Mouse (Mus musculus) hindbrain, embryonic 11.5 days (tissue): ENCODE results near the gene Thpo. TPM values are rescaled to one million over a fixed set of nuclear protein-coding genes. Genes with fewer than 3 reads are reported as not detected.

ENCODE experiments used
- ATAC-seq: fragments of 200-750 bp; cut with Nextera tagmentation; 2 replicates; pipeline ENCODE4 v1.8.0; 2017; ENCODE audit warnings: mild to moderate bottlenecking, moderate TSS enrichment, moderate library complexity; ENCODE audit not compliant: low FRiP score
- DNase-seq: peaks from one replicate; pipeline ENCODE4 v3.0.0-alpha.2; 2015; ENCODE audit warnings: low spot score
- H3K27ac ChIP-seq: fragments of 300-500 bp; sonication (generic); 2 replicates; pipeline ENCODE4 v1.5.1; 2014; ENCODE audit warnings: mild to moderate bottlenecking, low read depth, low read length
- H3K27me3 ChIP-seq: fragments of 300-500 bp; sonication (generic); 2 replicates; pipeline ENCODE4 v1.6.1; 2014; ENCODE audit warnings: mild to moderate bottlenecking, low read length, moderate library complexity, mixed read lengths; ENCODE audit not compliant: control insufficient read depth, insufficient read depth
- H3K36me3 ChIP-seq: fragments of 300-500 bp; sonication (generic); 2 replicates; pipeline ENCODE4 v1.6.1; 2014; ENCODE audit warnings: mild to moderate bottlenecking, low read length, moderate library complexity, mixed read lengths; ENCODE audit not compliant: control insufficient read depth, insufficient read depth
- H3K4me1 ChIP-seq: fragments of 300-500 bp; sonication (generic); replicated peaks from 2 replicates; pipeline ENCODE4 v1.6.1; 2014; ENCODE audit warnings: low read length, mixed read lengths; ENCODE audit not compliant: control insufficient read depth, insufficient read depth
- H3K4me2 ChIP-seq: fragments of 300-500 bp; sonication (generic); replicated peaks from 2 replicates; pipeline ENCODE4 v1.6.1; 2014; ENCODE audit warnings: mild to moderate bottlenecking, low read depth, low read length
- H3K4me3 ChIP-seq: fragments of 300-500 bp; sonication (generic); 2 replicates; pipeline ENCODE4 v1.5.1; 2014; ENCODE audit warnings: low read depth, low read length
- H3K9ac ChIP-seq: fragments of 300-500 bp; sonication (generic); 2 replicates; pipeline ENCODE4 v1.6.1; 2014; ENCODE audit warnings: low read depth, low read length
- H3K9me3 ChIP-seq: fragments of 300-500 bp; sonication (generic); 2 replicates; pipeline ENCODE4 v1.6.1; 2016; ENCODE audit warnings: low read length; ENCODE audit not compliant: control insufficient read depth
- WGBS: fragments of 180-500 bp; shearing (Covaris S2); extraction: QIAGEN DNeasy Blood & Tissue Kit; methylation state at CpG from one replicate; pipeline ENCODE4 v1.1.7; 2014; 5-methylcytosine and 5-hydroxymethylcytosine counted together
- polyA plus RNA-seq: library from polyadenylated mRNA; unstranded; fragments of >200 nt; fragmentation: Nextera tagmentation; extraction: Ambion mirVana; gene quantifications from 2 replicates; pipeline ENCODE4 v1.2.1, GENCODE M21; 2014

The Thpo gene
- polyA plus RNA-seq, 1 experiment from 2014 or later = 0.83 TPM

DNA sequence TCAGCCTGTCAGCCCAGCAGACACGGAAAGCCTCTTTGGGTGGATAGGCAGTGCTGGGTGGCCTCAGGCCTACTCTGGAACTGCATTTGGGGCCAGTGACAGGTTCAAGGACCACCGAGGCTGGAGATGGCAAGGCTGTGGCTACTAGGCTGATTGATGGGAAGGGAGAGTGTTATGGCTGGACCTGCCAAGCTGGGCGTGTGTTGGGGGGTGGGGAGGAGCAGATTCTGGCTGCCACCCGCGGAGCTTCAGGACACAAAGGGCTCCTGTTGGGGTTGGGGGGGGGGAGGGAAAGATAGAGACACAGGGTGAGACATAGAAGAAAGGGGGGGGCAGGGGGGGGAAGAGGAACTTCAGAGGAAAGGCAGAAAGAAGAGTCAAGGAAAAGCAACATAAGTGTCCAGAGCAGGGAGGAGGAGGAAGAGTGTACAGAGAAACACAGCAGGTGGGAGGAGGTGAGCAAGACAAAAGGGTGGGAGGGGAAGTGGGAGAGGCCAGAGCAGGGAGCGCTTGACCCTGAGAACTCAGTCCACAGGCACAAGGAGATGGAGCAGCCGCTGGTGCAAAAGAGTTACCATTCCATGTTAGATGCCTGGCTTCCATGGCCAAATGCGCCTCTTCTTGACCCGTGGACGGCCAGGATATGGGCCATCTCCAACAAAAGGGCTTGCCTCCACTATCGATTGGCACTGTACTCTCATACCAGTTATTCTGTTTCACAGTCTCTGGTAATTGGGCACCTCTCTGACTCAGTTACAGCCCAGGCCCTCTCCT lies 19.8 kb downstream of the Thpo start:
- Histone ChIP-seq H3K9ac (peak overlapping the region; percentile 15; the same call in 1 of the 2 replicates), H3K9me3 (no peaks in the 10 kb centered on the region), H3K4me1 (peaks cover 11% of the 10 kb centered on the region; the same call in 1 of the 2 replicates), H3K27me3 (no peaks in the 10 kb centered on the region), H3K27ac (no peak overlapping the region), H3K36me3 (no peaks in the 10 kb centered on the region; the same call in 1 of the 2 replicates), H3K4me3 (peak overlapping the region; percentile 62), H3K4me2 (peak overlapping the region; percentile 91)
- ATAC-seq (no peak), DNase-seq (peak; percentile 22)
- WGBS = 20% methylated on average over 11 of the region's 11 CpGs

DNA sequence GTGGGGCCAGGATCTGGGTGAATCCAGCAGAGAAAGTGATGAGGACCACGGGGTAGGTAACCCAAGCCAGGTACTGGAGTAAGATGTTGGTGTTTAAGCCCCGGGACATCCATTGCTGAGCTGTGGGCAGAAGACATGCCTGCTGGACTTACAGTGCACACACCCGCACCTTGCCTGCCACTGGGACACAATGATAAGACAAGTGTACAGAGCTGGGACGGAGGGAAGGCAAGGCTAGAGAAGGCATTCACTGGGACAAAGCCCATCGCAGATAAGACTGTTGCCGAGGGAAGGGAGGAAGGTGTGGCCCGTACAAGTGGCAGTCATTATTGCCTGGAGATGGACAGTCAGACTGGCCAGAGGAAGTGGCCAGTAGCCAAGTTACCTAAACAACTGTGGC lies 21.4 kb downstream of the Thpo start:
- WGBS = 89% methylated on average over 7 of the region's 7 CpGs
- peaks cover 11% of the 10 kb centered on the region; the same call in 1 of the 2 replicates for H3K4me1 ChIP-seq
- no peak overlapping the region for H3K4me2 ChIP-seq
- H3K4me3 ChIP-seq = no peak overlapping the region
- no peaks in the 10 kb centered on the region; the same call in 1 of the 2 replicates for H3K36me3 ChIP-seq
- H3K27me3 ChIP-seq = no peaks in the 10 kb centered on the region
- DNase-seq (no peak), ATAC-seq (no peak)
- H3K27ac ChIP-seq = no peak overlapping the region
- H3K9ac ChIP-seq = no peak overlapping the region
- no peaks in the 10 kb centered on the region for H3K9me3 ChIP-seq

- Histone ChIP-seq H3K4me3 (no peak overlapping the region), H3K9me3 (no peaks in the 10 kb centered on the region), H3K4me2 (no peak overlapping the region), H3K9ac (no peak overlapping the region), H3K4me1 (peaks cover 11% of the 10 kb centered on the region; the same call in 1 of the 2 replicates), H3K36me3 (no peaks in the 10 kb centered on the region; the same call in 1 of the 2 replicates), H3K27ac (no peak overlapping the region), H3K27me3 (no peaks in the 10 kb centered on the region)
- WGBS = 78% methylated on average over 9 of the region's 9 CpGs
- DNase-seq (no peak), ATAC-seq (no peak)
These were observed 22.1 kb downstream of the Thpo start for GRCm38 (mm10) chr16:20712190-20712589.

- WGBS = 87% methylated on average over 4 of the region's 4 CpGs
- DNase-seq (no peak), ATAC-seq (no peak)
- Histone ChIP-seq H3K9me3 (no peaks in the 10 kb centered on the region), H3K27me3 (no peaks in the 10 kb centered on the region), H3K4me2 (no peak overlapping the region), H3K36me3 (no peaks in the 10 kb centered on the region; the same call in 1 of the 2 replicates), H3K4me3 (no peak overlapping the region), H3K9ac (no peak overlapping the region), H3K4me1 (0 out of 2 replicates have a peak, but pooled peaks cover 6% of the 10 kb centered on the region), H3K27ac (no peak overlapping the region)
These were observed 23.5 kb downstream of the Thpo start for GRCm38 (mm10) chr16:20710810-20711209.

GRCm38 (mm10) chr16:20710370-20710769 lies 23.9 kb downstream of the Thpo start:
- 93% methylated on average over 11 of the region's 11 CpGs for whole genome bisulfite sequencing
- ATAC-seq (no peak), DNase-seq (no peak)

DNA sequence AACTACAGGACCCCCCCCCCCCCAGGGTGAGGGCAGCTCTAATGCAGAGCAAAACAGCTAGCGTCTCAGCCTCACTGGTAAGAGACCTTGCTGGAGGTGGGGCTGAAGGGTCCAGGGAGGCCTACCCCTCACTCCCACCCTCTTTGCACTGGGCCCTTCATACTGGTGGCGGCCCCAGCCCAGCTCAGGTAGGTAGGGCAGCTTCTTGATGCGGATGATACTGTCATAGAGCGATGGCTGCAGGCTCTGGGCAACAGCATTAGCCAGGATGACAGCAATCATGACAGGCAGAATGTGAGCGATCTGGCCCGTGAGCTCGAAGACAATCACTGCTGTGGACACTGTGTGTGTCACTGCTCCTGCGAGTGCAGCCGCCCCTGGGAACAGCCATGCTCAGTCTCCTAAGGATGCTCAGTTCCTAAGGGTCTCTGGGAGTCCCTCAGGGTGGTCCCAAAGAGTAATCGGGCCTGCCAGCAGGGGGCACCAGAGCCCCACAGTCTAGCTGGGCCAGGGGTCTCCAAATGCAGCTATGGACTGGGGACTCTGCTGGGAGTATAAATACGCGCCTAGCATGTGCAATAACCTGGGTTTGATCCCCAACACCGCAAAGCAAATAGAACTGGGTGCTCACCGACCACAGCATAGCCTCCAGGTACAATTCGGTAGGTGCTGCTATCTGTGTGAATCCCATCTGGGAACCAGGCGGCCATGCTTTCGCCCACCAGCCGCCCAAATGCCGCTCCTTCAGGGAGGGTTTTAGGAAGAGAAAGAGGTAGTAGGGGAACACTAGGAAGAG lies 25.2 kb downstream of the Thpo start:
- Histone ChIP-seq H3K27ac (no peak overlapping the region), H3K36me3 (no peaks in the 10 kb centered on the region; the same call in 1 of the 2 replicates), H3K4me2 (no peak overlapping the region), H3K27me3 (no peaks in the 10 kb centered on the region), H3K9ac (no peak overlapping the region), H3K9me3 (no peaks in the 10 kb centered on the region), H3K4me3 (no peak overlapping the region), H3K4me1 (no peaks in the 10 kb centered on the region)
- ATAC-seq = peak; percentile 69
- 79% methylated on average over 19 of the region's 19 CpGs for WGBS
- DNase-seq = peak; percentile 87

More at GRCm38 (mm10) chr16:20710370-20710769, 23.9 kb downstream of the Thpo start:
- Histone ChIP-seq H3K27ac (no peak overlapping the region), H3K27me3 (no peaks in the 10 kb centered on the region), H3K4me2 (no peak overlapping the region), H3K36me3 (no peaks in the 10 kb centered on the region; the same call in 1 of the 2 replicates), H3K9ac (no peak overlapping the region), H3K9me3 (no peaks in the 10 kb centered on the region), H3K4me1 (0 out of 2 replicates have a peak, but pooled peaks cover 3% of the 10 kb centered on the region), H3K4me3 (no peak overlapping the region)

DNA sequence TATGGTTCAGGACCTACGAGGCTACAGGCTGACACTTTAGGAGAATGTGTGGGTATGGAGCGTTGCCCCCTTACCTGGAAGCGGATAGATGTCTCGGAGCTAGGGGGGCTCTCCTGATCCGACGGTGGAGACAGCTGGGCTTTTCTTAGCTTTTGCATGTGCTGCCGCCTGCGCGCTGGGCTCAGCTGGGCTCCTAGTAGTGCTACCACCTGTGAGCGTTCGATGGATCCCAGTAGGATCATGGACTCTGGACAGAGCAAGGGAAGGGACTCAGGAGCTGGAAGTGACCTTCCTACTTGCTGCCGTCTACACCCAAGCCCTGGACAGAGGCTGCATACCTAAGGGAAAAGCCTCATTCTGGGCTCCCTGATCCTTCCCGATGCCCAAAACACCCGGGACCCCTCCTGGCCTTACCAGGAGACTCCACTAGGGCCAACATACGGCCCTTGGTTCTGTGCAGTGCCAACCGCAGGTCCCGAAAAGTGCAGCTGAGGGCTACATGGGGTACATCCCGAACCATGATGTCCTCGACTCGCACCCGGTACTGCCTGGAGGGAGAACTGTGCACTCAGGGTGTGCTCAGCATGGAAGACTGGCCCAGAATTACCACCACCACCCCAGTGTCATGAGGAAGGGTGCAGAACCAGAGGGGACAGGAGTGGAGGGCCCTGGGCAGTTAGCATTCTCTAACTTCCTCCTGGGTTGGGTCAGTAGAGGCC lies 25.9 kb downstream of the Thpo start:
- DNase-seq = no peak
- H3K9ac ChIP-seq = no peak overlapping the region
- no peaks in the 10 kb centered on the region for H3K9me3 ChIP-seq
- WGBS = 94% methylated on average over 21 of the region's 21 CpGs
- H3K27me3 ChIP-seq = no peaks in the 10 kb centered on the region
- H3K4me2 ChIP-seq = no peak overlapping the region
- ATAC-seq = no peak
- H3K36me3 ChIP-seq = no peaks in the 10 kb centered on the region; the same call in 1 of the 2 replicates
- no peak overlapping the region for H3K27ac ChIP-seq
- H3K4me1 ChIP-seq = no peaks in the 10 kb centered on the region
- no peak overlapping the region for H3K4me3 ChIP-seq

GRCm38 (mm10) chr16:20706407-20707055 lies 27.8 kb downstream of the Thpo start:
- Histone ChIP-seq H3K4me1 (peaks cover 10% of the 10 kb centered on the region), H3K27me3 (no peaks in the 10 kb centered on the region), H3K4me3 (no peak overlapping the region), H3K9me3 (no peaks in the 10 kb centered on the region), H3K36me3 (no peaks in the 10 kb centered on the region), H3K27ac (no peak overlapping the region), H3K9ac (no peak overlapping the region), H3K4me2 (no peak overlapping the region)
- no peak for DNase-seq
- 94% methylated on average over 2 of the region's 2 CpGs for WGBS
- no peak for ATAC-seq
